Mouse (Mus musculus) liver, postnatal 0 days (tissue): ENCODE measurements at regions not wholly inside any gene's neighbourhood (a gene's known extent, or its start where the extent isn't known, plus 50 kb on each side); places are given as distances from the start of the nearest gene placed in this dataset.

Source experiments
- CTCF ChIP-seq: sonication (generic); IDR thresholded peaks from 2 replicates; pipeline ENCODE4 v1.5.1; 2016; ENCODE audit warnings: antibody characterized with exemption, low read depth
- EP300 ChIP-seq: IDR thresholded peaks from 2 replicates; pipeline ENCODE4 v1.6.1; 2016; ENCODE audit warnings: antibody characterized with exemption, low read depth, mild to moderate bottlenecking

DNA sequence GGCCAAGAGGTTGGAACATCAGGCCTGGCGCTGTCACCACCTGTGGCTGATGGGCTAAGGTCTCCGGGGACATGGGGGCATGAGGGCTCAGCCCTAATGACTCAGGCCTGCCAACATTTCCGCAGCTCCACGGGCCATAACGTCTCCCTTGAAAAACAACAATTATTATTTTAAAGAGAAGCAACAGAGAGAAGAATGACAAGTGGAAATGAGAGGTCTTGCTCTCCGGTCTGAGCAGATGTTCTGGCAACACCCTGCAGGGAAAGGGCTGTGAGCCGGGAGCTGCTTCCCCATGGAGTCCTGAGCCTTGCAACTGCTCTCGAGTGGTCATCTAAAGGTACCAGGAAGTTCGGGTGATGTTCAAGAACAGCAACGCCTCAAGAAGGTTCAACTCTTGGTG is 91.9 kb downstream of the Ddx1 start:
- TF ChIP-seq CTCF (no peak), EP300 (no peak)
